Mouse (Mus musculus) limb, embryonic 14.5 days (tissue): ENCODE results near the gene Cald1. TPM values are rescaled to one million over a fixed set of nuclear protein-coding genes. Genes with fewer than 3 reads are reported as not detected.

Experiments
- ATAC-seq: fragments of 200-750 bp; cut with Nextera tagmentation; 2 replicates; pipeline ENCODE4 v1.8.0; 2017; ENCODE audit warnings: low read depth, moderate number of reproducible peaks, moderate TSS enrichment; ENCODE audit not compliant: low FRiP score
- DNase-seq: peaks from one replicate; pipeline ENCODE4 v3.0.0-alpha.2; 2015; ENCODE audit warnings: low spot score
- H3K27ac ChIP-seq: fragments of 300-500 bp; sonication (generic); replicated peaks from 2 replicates; pipeline ENCODE4 v1.5.1; 2014; ENCODE audit warnings: low read depth, mild to moderate bottlenecking, low read length, moderate library complexity, mixed read lengths
- H3K27me3 ChIP-seq: fragments of 300-500 bp; sonication (generic); 2 replicates; pipeline ENCODE4 v1.6.1; 2014; ENCODE audit warnings: low read length, mixed read lengths; ENCODE audit not compliant: control insufficient read depth, insufficient read depth
- H3K36me3 ChIP-seq: fragments of 300-500 bp; sonication (generic); 2 replicates; pipeline ENCODE4 v1.6.1; 2014; ENCODE audit warnings: mild to moderate bottlenecking, low read length, moderate library complexity, mixed read lengths; ENCODE audit not compliant: control insufficient read depth, insufficient read depth
- H3K4me1 ChIP-seq: fragments of 300-500 bp; sonication (generic); 2 replicates; pipeline ENCODE4 v1.6.1; 2014; ENCODE audit warnings: antibody characterized with exemption, low read length, mixed read lengths; ENCODE audit not compliant: control insufficient read depth, insufficient read depth
- H3K4me2 ChIP-seq: fragments of 300-500 bp; sonication (generic); replicated peaks from 2 replicates; pipeline ENCODE4 v1.6.1; 2014; ENCODE audit warnings: low read depth, mild to moderate bottlenecking, low read length, moderate library complexity; ENCODE audit not compliant: severe bottlenecking
- H3K4me3 ChIP-seq: fragments of 300-500 bp; sonication (generic); replicated peaks from 2 replicates; pipeline ENCODE4 v1.5.1; 2014; ENCODE audit warnings: low read length
- H3K9ac ChIP-seq: fragments of 300-500 bp; sonication (generic); 2 replicates; pipeline ENCODE4 v1.6.1; 2014; ENCODE audit warnings: mild to moderate bottlenecking, low read depth, low read length, moderate library complexity; ENCODE audit not compliant: severe bottlenecking
- H3K9me3 ChIP-seq: fragments of 300-500 bp; sonication (generic); 2 replicates; pipeline ENCODE4 v1.6.1; 2016; ENCODE audit warnings: low read length; ENCODE audit not compliant: control insufficient read depth
- POLR2A ChIP-seq: fragments of 200-500 bp; IDR thresholded peaks from 2 replicates; pipeline ENCODE4 v1.8.0; 2012; ENCODE audit warnings: inconsistent platforms, mild to moderate bottlenecking, moderate library complexity, borderline replicate concordance; ENCODE audit not compliant: insufficient read depth, insufficient read length; ENCODE audit errors: extremely low read depth
- WGBS: fragments of 180-500 bp; shearing (Covaris S2); extraction: QIAGEN DNeasy Blood & Tissue Kit; methylation state at CpG from one replicate; pipeline ENCODE4 v1.1.7; 2014; 5-methylcytosine and 5-hydroxymethylcytosine counted together
- polyA plus RNA-seq, 2 experiments: library from polyadenylated mRNA; depleted of rRNA in 1 of 2; stranded (reverse) in 1 of 2; unstranded in 1 of 2; fragments of >200 nt; fragmentation: Nextera tagmentation in 1 of 2; extraction: Ambion mirVana in 1 of 2; gene quantifications; 2 replicates each; pipeline versions ENCODE4 v1.2.1 to v1.2.3; 2012 to 2014

The Cald1 gene
- polyA plus RNA-seq, 2 experiments = 127 to 231 TPM

- Histone ChIP-seq H3K27me3 (no peaks in the 10 kb centered on the region), H3K9ac (no peak overlapping the region), H3K4me1 (no peaks in the 10 kb centered on the region), H3K27ac (no peak overlapping the region), H3K36me3 (peaks cover 28% of the 10 kb centered on the region), H3K9me3 (no peaks in the 10 kb centered on the region), H3K4me3 (no peak overlapping the region), H3K4me2 (no peak overlapping the region)
- DNase-seq (no peak), ATAC-seq (no peak)
- TF ChIP-seq POLR2A = no peak
These were observed 178.1 kb downstream of the Cald1 start for GRCm38 (mm10) chr6:34776396-34776795.

GRCm38 (mm10) chr6:34777094-34777493, 178.8 kb downstream of the Cald1 start:
- 75% methylated on average over 2 of the region's 2 CpGs for WGBS
- no peak for TF ChIP-seq POLR2A
- Histone ChIP-seq H3K9ac (no peak overlapping the region), H3K27ac (no peak overlapping the region), H3K4me1 (no peaks in the 10 kb centered on the region), H3K36me3 (peaks cover 22% of the 10 kb centered on the region), H3K4me3 (no peak overlapping the region), H3K4me2 (no peak overlapping the region), H3K27me3 (no peaks in the 10 kb centered on the region), H3K9me3 (no peaks in the 10 kb centered on the region)
- no peak for ATAC-seq
- DNase-seq = no peak

- Histone ChIP-seq H3K9me3 (no peaks in the 10 kb centered on the region), H3K27ac (no peak overlapping the region), H3K4me1 (no peaks in the 10 kb centered on the region), H3K4me3 (no peak overlapping the region), H3K9ac (no peak overlapping the region), H3K27me3 (no peaks in the 10 kb centered on the region), H3K36me3 (peaks cover 14% of the 10 kb centered on the region), H3K4me2 (no peak overlapping the region)
- ATAC-seq (no peak), DNase-seq (no peak)
- no peak for TF ChIP-seq POLR2A
- 74% methylated on average over 10 of the region's 10 CpGs for WGBS
These were observed 179.8 kb downstream of the Cald1 start for GRCm38 (mm10) chr6:34777981-34778668.

DNA sequence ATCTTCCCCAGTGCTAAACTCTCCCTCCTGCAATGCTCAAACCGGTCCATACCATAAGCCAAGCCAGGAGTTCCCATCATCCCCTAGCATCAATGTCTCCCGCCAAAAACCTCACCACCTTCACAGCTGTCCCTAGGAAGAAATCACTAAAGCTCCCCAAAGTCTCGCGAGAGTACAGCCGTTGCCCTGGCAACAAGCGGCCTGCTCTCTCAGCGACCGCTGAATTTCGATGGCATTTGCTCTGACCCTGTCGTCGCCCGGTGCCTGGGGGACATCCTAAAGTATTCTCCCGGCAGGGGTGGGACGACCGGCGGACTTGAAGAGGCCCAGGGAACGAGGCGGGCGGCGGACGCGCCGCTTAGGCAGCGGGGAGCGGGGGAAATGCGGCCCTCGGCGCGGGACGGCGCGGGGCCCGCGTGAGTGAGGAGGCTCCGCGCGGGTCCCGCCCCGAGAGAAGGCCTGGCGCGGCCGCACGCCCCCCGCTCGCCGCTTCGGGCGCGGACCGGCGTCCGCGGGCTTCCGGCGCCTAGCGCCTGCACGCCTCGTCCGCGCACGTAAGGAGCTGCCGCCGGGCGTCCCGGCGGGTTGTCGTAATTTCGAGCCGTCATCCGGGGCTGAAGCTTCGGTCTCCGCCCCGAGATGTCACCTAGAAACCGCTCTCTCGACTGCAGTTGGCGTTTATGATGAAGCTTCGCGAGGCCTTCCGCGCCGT, 182.1 kb downstream of the Cald1 start, which contains the start of gene Agbl3:
Gene Agbl3 (plus strand): TSS at position 202 of the 712 bp plus-strand sequence.
- H3K4me1 ChIP-seq = no peaks in the 10 kb centered on the region
- peak within 1 kb of the TSS; percentile 98 for H3K27ac ChIP-seq
- peak within 1 kb of the TSS; percentile 69 for H3K4me3 ChIP-seq
- no peaks in the 10 kb centered on the region for H3K36me3 ChIP-seq
- WGBS = under 1% methylated on average over 60 of the region's 81 CpGs
- ATAC-seq (peak; percentile 92), DNase-seq (peak; percentile 97)
- peak within 1 kb of the TSS; percentile 95 for H3K9ac ChIP-seq
- TF ChIP-seq POLR2A = 0 out of 2 replicates have a peak, but pooled peaks have one; percentile 22
- H3K4me2 ChIP-seq = peak within 1 kb of the TSS; percentile 71
- H3K27me3 ChIP-seq = no peaks in the 10 kb centered on the region
- no peaks in the 10 kb centered on the region for H3K9me3 ChIP-seq

DNA sequence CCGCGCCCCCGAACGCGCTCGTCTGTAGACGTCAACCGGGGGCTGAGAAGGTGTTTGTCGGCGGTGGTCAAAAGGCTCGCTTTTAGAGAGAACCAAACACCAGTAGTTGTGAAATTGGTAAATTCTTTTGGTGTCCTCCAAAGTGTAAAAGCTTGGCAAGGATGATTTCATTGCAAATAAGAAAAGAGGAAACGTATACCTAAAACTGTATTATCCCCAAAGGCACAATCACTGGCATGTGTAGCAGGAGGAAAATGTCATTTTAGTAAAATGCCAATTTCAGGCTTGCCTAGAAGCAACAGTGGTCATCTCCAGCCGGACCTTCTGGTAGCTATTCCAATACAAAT, 182.6 kb downstream of the Cald1 start:
- peak overlapping the region; percentile 98 for H3K27ac ChIP-seq
- peak overlapping the region; percentile 71 for H3K4me2 ChIP-seq
- 2% methylated on average over 13 of the region's 13 CpGs for WGBS
- ATAC-seq (no peak), DNase-seq (no peak)
- peak overlapping the region; percentile 69 for H3K4me3 ChIP-seq
- H3K27me3 ChIP-seq = no peaks in the 10 kb centered on the region
- no peak for TF ChIP-seq POLR2A
- no peaks in the 10 kb centered on the region for H3K4me1 ChIP-seq
- no peaks in the 10 kb centered on the region for H3K9me3 ChIP-seq
- H3K9ac ChIP-seq = peak overlapping the region; percentile 95
- peaks cover 5% of the 10 kb centered on the region; the same call in 1 of the 2 replicates for H3K36me3 ChIP-seq
